Mouse (Mus musculus) heart, postnatal 0 days (tissue): Measurements from ENCODE around the gene Dlg3. TPM values are rescaled to one million over a fixed set of nuclear protein-coding genes. Genes with fewer than 3 reads are reported as not detected.

ENCODE experiments used
- ATAC-seq: fragments of 200-750 bp; cut with Nextera tagmentation; 2 replicates; pipeline ENCODE4 v1.8.0; 2017; ENCODE audit warnings: low read depth, moderate number of reproducible peaks, moderate library complexity; ENCODE audit not compliant: insufficient read depth
- DNase-seq: peaks from one replicate; pipeline ENCODE4 v3.0.0-alpha.2; 2016; ENCODE audit warnings: low spot score
- H3K27ac ChIP-seq: fragments of 300-500 bp; sonication (generic); 2 replicates; pipeline ENCODE4 v1.5.1; 2014; ENCODE audit warnings: low read depth, mild to moderate bottlenecking
- H3K27me3 ChIP-seq: fragments of 300-500 bp; sonication (generic); 2 replicates; pipeline ENCODE4 v1.6.1; 2014; ENCODE audit warnings: low read length, mixed read lengths; ENCODE audit not compliant: control insufficient read depth, insufficient read depth
- H3K36me3 ChIP-seq: fragments of 300-500 bp; sonication (generic); replicated peaks from 2 replicates; pipeline ENCODE4 v1.6.1; 2014; ENCODE audit warnings: low read length, mixed read lengths; ENCODE audit not compliant: control insufficient read depth, insufficient read depth
- H3K4me1 ChIP-seq: fragments of 300-500 bp; sonication (generic); 2 replicates; pipeline ENCODE4 v1.6.1; 2014; ENCODE audit warnings: antibody characterized with exemption; ENCODE audit not compliant: control insufficient read depth, insufficient read depth
- H3K4me2 ChIP-seq: fragments of 300-500 bp; sonication (generic); 2 replicates; pipeline ENCODE4 v1.6.1; 2014; ENCODE audit warnings: low read depth, mild to moderate bottlenecking, low read length, moderate library complexity
- H3K4me3 ChIP-seq: fragments of 300-500 bp; sonication (generic); 2 replicates; pipeline ENCODE4 v1.5.1; 2014; ENCODE audit warnings: low read depth, low read length
- H3K9ac ChIP-seq: fragments of 300-500 bp; sonication (generic); replicated peaks from 2 replicates; pipeline ENCODE4 v1.6.1; 2014; ENCODE audit warnings: low read depth, low read length, mixed read lengths
- H3K9me3 ChIP-seq: fragments of 300-500 bp; sonication (generic); replicated peaks from 2 replicates; pipeline ENCODE4 v1.6.1; 2016; ENCODE audit warnings: low read length; ENCODE audit not compliant: control insufficient read depth
- CTCF ChIP-seq: IDR thresholded peaks from 2 replicates; pipeline ENCODE4 v1.5.1; 2016; ENCODE audit warnings: antibody characterized with exemption, control low read depth, low read depth
- EP300 ChIP-seq: IDR thresholded peaks from 2 replicates; pipeline ENCODE4 v1.6.1; 2016; ENCODE audit warnings: antibody characterized with exemption, low read depth
- polyA plus RNA-seq: library from polyadenylated mRNA; unstranded; fragments of >200 nt; fragmentation: Nextera tagmentation; extraction: Ambion mirVana; gene quantifications from 2 replicates; pipeline ENCODE4 v1.2.1, GENCODE M21; 2015
- total RNA-seq: library from RNA; depleted of rRNA; stranded (reverse); fragments of >200 nt; gene quantifications from 2 replicates; pipeline ENCODE4 v1.2.3, GENCODE M21; 2014; ENCODE audit warnings: low replicate concordance; rRNA removed

The Dlg3 gene
- total and polyA plus RNA-seq, 2 experiments from 2014 or later = 0.52 to 14.6 TPM

- Histone ChIP-seq H3K9me3 (no peaks in the 10 kb centered on the region), H3K9ac (no peak overlapping the region), H3K4me2 (no peak overlapping the region), H3K4me3 (no peak overlapping the region), H3K27me3 (no peaks in the 10 kb centered on the region), H3K27ac (no peak overlapping the region), H3K4me1 (no peaks in the 10 kb centered on the region), H3K36me3 (no peaks in the 10 kb centered on the region)
- DNase-seq (no peak), ATAC-seq (no peak)
- TF ChIP-seq CTCF (no peak), EP300 (no peak)
Measured at GRCm38 (mm10) chrX:100839211-100839610, 71.7 kb downstream of the Dlg3 start.

Other genes starting within 250 kb of the Dlg3 start
- gene Dgat2l6, start 242.9 kb upstream of the Dlg3 start, total RNA-seq = not detected in 2 replicates
- not detected in 2 replicates for gene Dgat2l6, start 242.9 kb upstream of the Dlg3 start, polyA plus RNA-seq
- not detected in 2 replicates for gene Awat1, start 195.5 kb upstream of the Dlg3 start, total RNA-seq
- not detected in 2 replicates for gene Awat1, start 195.5 kb upstream of the Dlg3 start, polyA plus RNA-seq
- gene P2ry4, start 172.9 kb upstream of the Dlg3 start, total RNA-seq = not detected in 2 replicates
- gene P2ry4, start 172.9 kb upstream of the Dlg3 start, polyA plus RNA-seq = not detected in 2 replicates
- not detected in 2 replicates for gene Arr3, start 162.2 kb upstream of the Dlg3 start, total RNA-seq
- gene Arr3, start 162.2 kb upstream of the Dlg3 start, polyA plus RNA-seq = 0.15 and 0.43 TPM in 2 replicates
- 10.0 and 22.0 TPM in 2 replicates for gene Kif4, start 142.0 kb upstream of the Dlg3 start, total RNA-seq
- gene Kif4, start 142.0 kb upstream of the Dlg3 start, polyA plus RNA-seq = 5.6 and 5.8 TPM in 2 replicates
- 41.9 and 43.7 TPM in 2 replicates for gene Pdzd11, start 141.2 kb upstream of the Dlg3 start, total RNA-seq
- 75.8 and 88.4 TPM in 2 replicates for gene Pdzd11, start 141.2 kb upstream of the Dlg3 start, polyA plus RNA-seq
- 1.7 and 2.8 TPM in 2 replicates for gene Gdpd2, start 37.8 kb upstream of the Dlg3 start, total RNA-seq
- gene Gdpd2, start 37.8 kb upstream of the Dlg3 start, polyA plus RNA-seq = 0.54 and 0.55 TPM in 2 replicates